Mouse (Mus musculus): ENCODE results near the gene Srp14.

DNA sequence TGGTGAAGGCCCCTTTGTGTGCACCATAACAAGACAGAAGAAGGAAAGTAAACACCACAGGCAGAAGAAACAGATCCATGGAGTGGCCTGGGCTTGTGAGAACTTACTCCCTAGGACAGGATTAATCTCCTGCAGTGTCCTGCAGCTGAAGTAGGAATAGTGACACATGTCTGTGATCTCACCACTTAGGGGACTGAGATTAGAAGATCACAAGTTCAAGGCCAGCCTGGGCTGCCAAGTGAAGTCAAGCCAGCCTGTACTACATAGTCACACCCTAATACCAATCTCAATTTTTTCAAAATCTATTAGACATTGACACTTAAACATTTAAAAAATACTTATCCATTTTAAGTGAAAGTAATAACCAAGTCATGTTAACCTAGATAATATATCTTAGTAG lies 11.2 kb downstream of the Srp14 start:
- TF ChIP-seq CTCF (IDR thresholded peaks at IDR 0.05; ENCODE audit: insufficient read depth, low read length), result no peak
- no peak for TF ChIP-seq POLR2A (IDR thresholded peaks at IDR 0.05; ENCODE audit: borderline replicate concordance, extremely low read depth, low read depth, low read length)
